Mouse (Mus musculus) neural tube, embryonic 11.5 days (tissue): Measurements from ENCODE around the gene Gm9964. TPM values are rescaled to one million over a fixed set of nuclear protein-coding genes. Genes with fewer than 3 reads are reported as not detected.
A peak's percentile ranks its signal among the peaks of the same experiment; 100 is the strongest.

Source experiments
- ATAC-seq: fragments of 200-750 bp; cut with Nextera tagmentation; 2 replicates; pipeline ENCODE4 v1.8.0; 2017; ENCODE audit warnings: moderate number of reproducible peaks, mild to moderate bottlenecking, moderate TSS enrichment, moderate library complexity; ENCODE audit not compliant: insufficient read depth, low FRiP score, low TSS enrichment
- DNase-seq: peaks from one replicate; pipeline ENCODE4 v3.0.0-alpha.2; 2015; ENCODE audit warnings: low spot score
- H3K27ac ChIP-seq: fragments of 300-500 bp; sonication (generic); 2 replicates; pipeline ENCODE4 v1.5.1; 2014; ENCODE audit warnings: low read depth, mild to moderate bottlenecking, low read length
- H3K27me3 ChIP-seq: fragments of 300-500 bp; sonication (generic); 2 replicates; pipeline ENCODE4 v1.6.1; 2014; ENCODE audit warnings: mild to moderate bottlenecking, low read length, mixed read lengths; ENCODE audit not compliant: control insufficient read depth, insufficient read depth
- H3K36me3 ChIP-seq: fragments of 300-500 bp; sonication (generic); 2 replicates; pipeline ENCODE4 v1.6.1; 2014; ENCODE audit warnings: mild to moderate bottlenecking, low read length, moderate library complexity, mixed read lengths; ENCODE audit not compliant: control insufficient read depth, insufficient read depth
- H3K4me1 ChIP-seq: fragments of 300-500 bp; sonication (generic); 2 replicates; pipeline ENCODE4 v1.6.1; 2014; ENCODE audit warnings: low read length, mixed read lengths; ENCODE audit not compliant: control insufficient read depth, insufficient read depth
- H3K4me2 ChIP-seq: fragments of 300-500 bp; sonication (generic); 2 replicates; pipeline ENCODE4 v1.6.1; 2014; ENCODE audit warnings: low read depth, mild to moderate bottlenecking, moderate library complexity
- H3K4me3 ChIP-seq: fragments of 300-500 bp; sonication (generic); 2 replicates; pipeline ENCODE4 v1.5.1; 2014; ENCODE audit warnings: low read depth, low read length
- H3K9ac ChIP-seq: fragments of 300-500 bp; sonication (generic); 2 replicates; pipeline ENCODE4 v1.6.1; 2014; ENCODE audit warnings: mild to moderate bottlenecking, low read length
- H3K9me3 ChIP-seq: fragments of 300-500 bp; sonication (generic); 2 replicates; pipeline ENCODE4 v1.6.1; 2016; ENCODE audit warnings: low read length; ENCODE audit not compliant: control insufficient read depth
- WGBS: fragments of 180-500 bp; shearing (Covaris S2); extraction: QIAGEN DNeasy Blood & Tissue Kit; methylation state at CpG from one replicate; pipeline ENCODE4 v1.1.7; 2014; 5-methylcytosine and 5-hydroxymethylcytosine counted together
- polyA plus RNA-seq: library from polyadenylated mRNA; unstranded; fragments of >200 nt; fragmentation: Nextera tagmentation; extraction: Ambion mirVana; gene quantifications from 2 replicates; pipeline ENCODE4 v1.2.1, GENCODE M21; 2014

The Gm9964 gene
- polyA plus RNA-seq, result not detected in 2 replicates

DNA sequence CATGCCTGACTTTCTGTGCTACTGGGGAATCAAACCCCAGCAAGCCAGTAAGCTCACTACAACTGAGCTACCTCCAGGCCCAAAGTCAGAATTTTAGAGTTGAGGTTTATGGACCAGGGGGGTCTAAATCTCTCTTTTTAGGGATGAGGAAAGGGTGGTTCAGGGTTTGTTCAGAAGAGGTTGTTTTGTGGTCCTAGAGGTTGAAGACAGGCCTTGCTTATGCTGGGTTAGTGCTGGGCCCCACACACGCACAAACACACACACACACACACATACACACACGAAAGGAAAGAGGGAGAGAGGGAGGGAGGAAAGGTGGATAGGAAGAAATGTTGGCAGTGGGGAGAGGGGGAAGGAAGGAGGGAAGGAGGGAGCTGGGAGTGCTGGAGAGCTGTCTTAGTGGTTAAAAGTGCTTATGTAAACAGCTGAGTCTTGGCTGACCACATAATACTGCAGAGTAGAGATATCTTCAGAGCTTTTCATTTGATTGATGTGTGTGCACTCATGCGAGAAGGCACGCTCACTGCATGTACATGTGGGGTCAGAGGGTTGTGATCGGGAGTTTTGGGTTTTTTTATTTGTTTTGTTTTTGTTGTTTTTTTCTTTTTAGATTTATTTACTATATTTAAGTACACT is at the start of gene Gm9964:
Gm9964 (minus strand) TSS at position 51 of the 636 bp plus-strand sequence.
- WGBS, result 71% methylated on average over 5 of the region's 5 CpGs
- Histone ChIP-seq H3K4me3 (no peak within 1 kb of the TSS), H3K4me2 (no peak within 1 kb of the TSS), H3K4me1 (no peaks in the 10 kb centered on the region), H3K9me3 (no peaks in the 10 kb centered on the region), H3K27me3 (no peaks in the 10 kb centered on the region), H3K9ac (no peak within 1 kb of the TSS), H3K36me3 (no peaks in the 10 kb centered on the region), H3K27ac (no peak within 1 kb of the TSS)
- ATAC-seq (no peak), DNase-seq (no peak)

DNA sequence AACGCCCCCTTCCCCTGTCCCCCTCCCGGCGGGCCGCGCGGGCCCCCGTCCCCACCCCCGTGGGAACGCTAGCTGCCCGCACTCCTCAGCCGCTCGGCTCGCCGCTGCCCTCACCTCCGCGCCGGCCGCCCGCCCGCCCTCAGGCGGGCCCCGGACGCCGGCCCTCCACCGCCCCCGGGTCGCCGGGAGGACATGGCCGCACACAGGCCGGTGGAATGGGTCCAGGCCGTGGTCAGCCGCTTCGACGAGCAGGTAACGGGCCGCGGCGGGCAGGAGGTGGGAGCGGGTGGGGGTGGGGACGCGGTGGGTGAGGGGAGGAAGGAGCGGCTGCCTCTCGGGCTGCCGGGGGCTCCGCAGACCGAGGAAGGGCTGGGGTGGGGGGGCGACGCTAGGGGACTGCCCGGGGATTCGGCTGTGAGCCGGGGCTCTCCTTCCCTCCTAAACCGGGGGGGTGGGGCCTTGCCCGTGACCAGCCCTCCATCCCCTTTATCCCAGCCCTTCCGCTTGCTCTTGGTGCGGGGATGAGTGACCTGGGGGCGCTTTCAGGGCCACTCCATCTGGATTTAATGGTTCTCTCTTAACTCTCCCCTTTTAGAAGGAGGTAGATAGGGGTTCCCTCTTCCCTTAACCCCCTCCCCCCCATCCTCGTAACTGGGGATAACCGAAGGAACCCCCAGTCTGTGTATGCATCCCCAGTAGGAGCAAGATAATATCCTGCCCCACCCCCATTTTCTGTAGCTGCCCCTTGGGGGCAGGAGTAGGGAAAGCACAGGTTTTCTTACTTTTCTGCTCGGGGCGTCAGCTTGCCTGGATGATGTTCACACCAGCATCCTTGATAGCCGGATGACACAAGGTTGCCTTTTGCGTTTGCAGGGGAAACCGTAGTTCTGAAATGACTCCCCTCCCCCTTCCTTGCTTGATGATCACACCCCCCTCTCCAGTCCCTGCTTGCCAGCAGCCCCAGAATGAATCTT is 43.4 kb upstream of the Gm9964 start:
- Histone ChIP-seq H3K4me2 (peak overlapping the region; percentile 64), H3K4me3 (peak overlapping the region; percentile 96), H3K36me3 (no peaks in the 10 kb centered on the region), H3K9ac (peak overlapping the region; percentile 95), H3K27ac (peak overlapping the region; percentile 87), H3K4me1 (peaks cover 6% of the 10 kb centered on the region), H3K27me3 (no peaks in the 10 kb centered on the region), H3K9me3 (no peaks in the 10 kb centered on the region)
- 1% methylated on average over 24 of the region's 63 CpGs for WGBS
- DNase-seq (peak; percentile 62), ATAC-seq (peak; percentile 74)

DNA sequence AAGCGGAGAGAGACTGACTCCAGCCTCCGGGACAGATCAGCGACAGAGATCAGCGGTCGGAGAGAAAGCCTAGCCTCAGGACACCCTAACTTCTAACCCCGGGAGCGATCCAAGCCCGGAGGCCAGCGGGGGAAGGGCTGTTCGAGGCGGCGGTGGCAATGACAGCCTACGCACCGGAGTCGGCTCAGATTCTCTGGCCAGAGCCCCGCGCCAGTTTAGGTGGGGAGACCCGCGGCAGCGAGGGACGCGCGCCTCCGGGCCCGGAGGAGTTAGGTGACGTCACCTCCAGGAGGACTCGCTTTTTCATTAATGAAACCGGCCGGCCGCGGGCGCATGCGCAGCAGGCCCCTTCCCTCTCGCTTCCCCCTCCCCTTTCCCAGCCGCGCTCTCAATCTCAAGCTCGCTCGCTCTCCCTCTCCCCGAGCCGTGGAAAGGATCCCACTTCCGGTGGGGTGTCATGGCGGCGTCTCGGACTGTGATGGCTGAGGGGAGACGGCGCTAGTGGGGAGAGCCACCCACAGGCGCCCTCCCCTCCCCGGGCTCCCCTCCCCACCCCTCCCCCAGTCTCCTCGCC is 42.6 kb upstream of the Gm9964 start, which contains the start of gene Nf1:
Nf1 (plus strand) TSS at position 460 of the 574 bp plus-strand sequence.
- peak; percentile 99 for DNase-seq
- peak; percentile 93 for ATAC-seq
- Histone ChIP-seq H3K4me3 (peak within 1 kb of the TSS; percentile 96), H3K9ac (peak within 1 kb of the TSS; percentile 95), H3K4me1 (peaks cover 6% of the 10 kb centered on the region), H3K9me3 (no peaks in the 10 kb centered on the region), H3K4me2 (peak within 1 kb of the TSS; percentile 64), H3K36me3 (no peaks in the 10 kb centered on the region), H3K27me3 (no peaks in the 10 kb centered on the region), H3K27ac (peak within 1 kb of the TSS; percentile 87)
- WGBS, result under 1% methylated on average over 45 of the region's 49 CpGs

DNA sequence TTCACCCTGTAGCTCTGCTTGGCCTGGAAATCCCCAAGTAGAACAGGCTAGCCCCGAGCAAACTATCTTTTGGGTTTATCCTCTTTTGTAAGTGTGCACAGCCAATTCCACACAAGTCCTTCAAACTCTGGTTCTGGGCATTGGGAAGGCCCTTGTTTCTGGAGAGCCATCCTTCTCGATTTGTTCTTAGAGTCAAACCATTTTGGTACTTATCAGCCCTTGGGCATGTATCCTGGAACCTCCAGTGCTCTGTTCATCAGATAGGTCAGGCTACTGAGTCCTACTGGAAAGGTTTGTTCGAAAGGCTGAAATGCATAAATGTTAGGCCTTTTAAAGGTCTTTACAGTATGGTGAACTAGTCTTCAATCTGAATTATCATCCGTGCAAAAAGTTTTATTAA is 41.9 kb upstream of the Gm9964 start:
- 54% methylated on average over 4 of the region's 4 CpGs for WGBS
- no peak for DNase-seq
- no peaks in the 10 kb centered on the region for H3K9me3 ChIP-seq
- ATAC-seq, result no peak
- H3K4me3 ChIP-seq, result peak overlapping the region; percentile 96; the same call in 1 of the 2 replicates
- no peak overlapping the region for H3K9ac ChIP-seq
- no peaks in the 10 kb centered on the region for H3K36me3 ChIP-seq
- H3K27ac ChIP-seq, result no peak overlapping the region
- no peaks in the 10 kb centered on the region for H3K27me3 ChIP-seq
- H3K4me2 ChIP-seq, result peak overlapping the region; percentile 43
- peaks cover 6% of the 10 kb centered on the region for H3K4me1 ChIP-seq

DNA sequence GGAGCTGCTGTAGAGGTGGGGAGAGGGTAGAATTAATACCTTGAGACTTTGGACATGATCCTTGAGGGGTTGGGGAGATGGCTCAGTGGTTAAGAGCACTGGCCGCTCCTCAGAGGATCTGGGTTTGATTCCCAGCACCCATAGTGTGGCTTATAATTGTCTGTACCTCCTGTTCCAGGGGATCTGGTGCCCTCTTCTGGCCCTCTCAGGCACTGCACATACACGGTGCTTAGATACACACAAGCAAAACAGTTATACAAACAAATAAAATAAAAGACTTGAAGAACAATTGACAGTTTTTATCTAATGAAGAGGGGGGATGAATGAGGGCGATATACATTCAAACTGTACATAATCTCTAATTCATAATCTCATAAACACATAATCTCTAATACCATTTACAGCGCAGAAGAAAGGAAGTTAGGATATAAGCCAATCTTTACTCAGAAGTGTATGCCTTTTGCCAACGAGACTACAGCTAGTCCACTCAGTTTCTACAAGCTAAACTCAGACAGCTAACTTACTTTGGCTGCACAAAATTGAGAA is 40.1 kb upstream of the Gm9964 start:
- no peak overlapping the region for H3K4me2 ChIP-seq
- no peaks in the 10 kb centered on the region for H3K9me3 ChIP-seq
- no peak overlapping the region for H3K27ac ChIP-seq
- H3K4me3 ChIP-seq, result no peak overlapping the region
- DNase-seq (no peak), ATAC-seq (no peak)
- H3K27me3 ChIP-seq, result no peaks in the 10 kb centered on the region
- H3K9ac ChIP-seq, result no peak overlapping the region
- WGBS, result 87% methylated on average over 5 of the region's 5 CpGs
- H3K4me1 ChIP-seq, result peaks cover 6% of the 10 kb centered on the region
- H3K36me3 ChIP-seq, result no peaks in the 10 kb centered on the region

DNA sequence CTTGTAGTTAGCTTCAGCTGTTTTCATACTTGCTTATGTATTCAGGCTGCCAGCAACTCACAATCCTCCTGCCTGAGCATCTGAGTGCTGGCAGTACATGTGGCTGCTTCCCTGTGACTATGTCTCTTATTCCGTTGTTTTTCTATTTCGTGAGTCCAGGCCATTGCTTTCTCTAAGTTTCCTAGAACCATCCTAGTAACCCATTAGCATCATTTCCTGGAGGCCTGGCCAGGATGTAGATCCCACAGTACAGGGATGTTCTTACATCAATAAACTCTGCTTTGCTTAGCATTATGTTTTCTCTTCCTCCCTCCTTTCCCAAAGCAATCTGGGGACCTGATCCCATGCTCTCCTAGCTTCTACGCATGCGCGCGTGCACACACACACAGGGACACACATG is 38.4 kb upstream of the Gm9964 start:
- 94% methylated on average over 6 of the region's 6 CpGs for WGBS
- no peak overlapping the region for H3K9ac ChIP-seq
- H3K9me3 ChIP-seq, result no peaks in the 10 kb centered on the region
- H3K4me1 ChIP-seq, result no peaks in the 10 kb centered on the region
- H3K27ac ChIP-seq, result no peak overlapping the region
- H3K36me3 ChIP-seq, result no peaks in the 10 kb centered on the region
- H3K4me2 ChIP-seq, result no peak overlapping the region
- ATAC-seq (no peak), DNase-seq (no peak)
- no peaks in the 10 kb centered on the region for H3K27me3 ChIP-seq
- no peak overlapping the region for H3K4me3 ChIP-seq

DNA sequence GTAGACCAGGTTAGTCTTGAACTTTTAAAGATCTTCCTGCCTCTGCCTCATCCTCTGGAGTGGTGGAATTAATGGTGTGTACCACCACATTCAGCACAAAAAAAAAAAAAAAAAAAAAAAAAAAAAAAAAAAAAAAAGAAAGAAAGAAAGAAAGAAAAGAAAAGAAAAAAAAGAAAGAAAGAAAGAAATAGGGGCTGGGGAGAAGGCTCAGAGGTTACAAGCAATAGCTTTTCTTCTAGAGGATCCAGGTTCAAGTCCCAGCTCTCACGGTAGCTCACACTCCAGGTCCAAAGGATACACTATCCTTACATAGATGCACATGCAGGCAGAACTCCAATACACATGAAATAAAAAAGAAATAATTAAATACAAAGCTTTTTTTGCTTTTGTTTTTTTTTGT is 32.9 kb upstream of the Gm9964 start:
- Histone ChIP-seq H3K9ac (no peak overlapping the region), H3K27me3 (no peaks in the 10 kb centered on the region), H3K9me3 (no peaks in the 10 kb centered on the region), H3K4me2 (no peak overlapping the region), H3K36me3 (no peaks in the 10 kb centered on the region), H3K4me1 (no peaks in the 10 kb centered on the region), H3K27ac (no peak overlapping the region), H3K4me3 (no peak overlapping the region)
- DNase-seq (no peak), ATAC-seq (no peak)
- WGBS, result 93% methylated on average over 1 of the region's 1 CpGs

DNA sequence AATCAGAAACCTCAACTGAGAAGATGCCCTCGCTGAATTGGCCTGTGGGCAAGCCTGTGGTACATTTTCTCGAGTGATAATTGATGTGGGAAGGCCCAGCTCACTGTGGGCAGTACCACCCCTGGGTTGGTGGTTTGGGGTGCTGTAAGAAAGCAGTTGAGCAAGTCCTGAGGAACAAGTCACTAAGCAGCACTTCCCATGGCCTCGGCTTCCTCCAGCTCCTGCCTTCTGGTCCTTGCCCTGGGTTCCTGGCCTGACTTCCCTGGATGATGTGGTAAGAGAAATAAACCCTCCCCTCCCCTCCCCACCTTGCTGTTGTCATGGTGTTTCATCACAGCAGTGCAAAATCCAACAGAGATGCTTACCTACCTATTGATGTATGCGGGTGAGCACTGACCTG is 31.4 kb upstream of the Gm9964 start:
- H3K36me3 ChIP-seq, result no peaks in the 10 kb centered on the region
- no peak for DNase-seq
- H3K4me1 ChIP-seq, result no peaks in the 10 kb centered on the region
- H3K27ac ChIP-seq, result no peak overlapping the region
- 93% methylated on average over 4 of the region's 4 CpGs for WGBS
- no peak overlapping the region for H3K4me3 ChIP-seq
- no peaks in the 10 kb centered on the region for H3K27me3 ChIP-seq
- ATAC-seq, result no peak
- H3K9ac ChIP-seq, result no peak overlapping the region
- H3K4me2 ChIP-seq, result no peak overlapping the region
- H3K9me3 ChIP-seq, result no peaks in the 10 kb centered on the region
